21 mouse cellular contexts compared by ENCODE assay signal in the genomic region with DNA sequence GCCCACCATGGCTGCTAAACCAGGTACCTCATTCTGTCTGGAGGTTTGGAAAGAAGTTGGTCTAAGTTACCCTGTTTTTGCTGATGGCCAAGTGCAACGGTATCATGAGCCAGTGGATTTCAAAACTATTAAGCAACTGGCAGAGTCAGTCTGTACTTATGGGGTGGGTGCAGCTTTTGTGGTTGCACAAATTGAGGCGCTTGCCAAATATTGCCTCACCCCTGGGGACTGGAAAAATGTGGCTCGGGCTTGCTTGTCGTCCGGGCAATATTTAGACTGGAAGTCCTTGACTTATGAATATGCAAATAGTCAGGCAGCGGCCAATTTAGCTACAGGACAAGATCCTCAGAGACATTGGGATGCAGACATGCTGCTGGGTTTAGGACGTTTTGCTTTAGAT.
DNase-seq lines count a peak whose midpoint lies in the region; ATAC-seq and TF ChIP-seq lines count a peak whose summit lies in the region.
"Had no signal": no experiment of that assay in that cellular context is flagged by ENCODE, and none has a peak within 500 bp of the region (broad histone marks: within the 10 kb centered on the region; RNA-seq: fewer than 3 reads in every experiment).

No protein-coding gene starts in this region.

- no peak overlapping the region for H3K4me3 ChIP-seq in hindbrain, postnatal 0 days (ENCODE audit: low read length)
- H3K4me3 ChIP-seq in hindbrain, embryonic 10.5 days, result no peak overlapping the region
- no peak overlapping the region for H3K4me3 ChIP-seq in forebrain, embryonic 15.5 days
- H3K4me3 ChIP-seq: embryonic facial prominence, embryonic 10.5 days; forebrain, embryonic 10.5 days; gastrocnemius, adult 2 months; heart, embryonic 12.5 days; hindbrain, embryonic 12.5 days; liver, embryonic 13.5 days; midbrain, embryonic 15.5 days; neural tube, embryonic 15.5 days had no signal

- H3K9ac ChIP-seq in hindbrain, postnatal 0 days (replicated peaks; ENCODE audit: low read length), result no peak overlapping the region
- H3K9ac ChIP-seq in forebrain, embryonic 15.5 days (replicated peaks), result no peak overlapping the region
- H3K9ac ChIP-seq: heart, embryonic 12.5 days; hindbrain, embryonic 12.5 days; liver, embryonic 13.5 days; lung, embryonic 14.5 days; midbrain, embryonic 15.5 days; neural tube, embryonic 15.5 days had no signal

- WGBS in hindbrain, postnatal 0 days, result 71% methylated on average over 7 of the region's 7 CpGs
- 88% methylated on average over 7 of the region's 7 CpGs for WGBS in hindbrain, embryonic 10.5 days
- WGBS in forebrain, embryonic 15.5 days, result 83% methylated on average over 7 of the region's 7 CpGs

- no peaks in the 10 kb centered on the region for H3K9me3 ChIP-seq in hindbrain, postnatal 0 days (ENCODE audit: low read length)
- H3K9me3 ChIP-seq in hindbrain, embryonic 10.5 days, result peaks cover 10% of the 10 kb centered on the region; the same call in 1 of the 2 replicates
- H3K9me3 ChIP-seq in forebrain, embryonic 15.5 days, result no peaks in the 10 kb centered on the region
- H3K9me3 ChIP-seq: midbrain, embryonic 15.5 days; neural tube, embryonic 15.5 days had no signal

- peak; percentile 7 for DNase-seq in hindbrain, postnatal 0 days (ENCODE audit: low spot score)
- DNase-seq in hindbrain, embryonic 10.5 days (ENCODE audit: low spot score), result no peak
- DNase-seq in 3134 (ENCODE audit: extremely low read depth, insufficient read length, low spot score) (peak; percentile 41), NIH3T3 (ENCODE audit: low read depth) (peak; percentile 34)
- DNase-seq in fat pad, adult 2 months (ENCODE audit: extremely low read depth, low read depth, low spot score), result peak; percentile 73
- DNase-seq in testis, postnatal 14 days (ENCODE audit: low spot score), result no peak
- DNase-seq in kidney, postnatal 36 days, result no peak
- DNase-seq: cerebellum, adult 9-10 months; gastrocnemius, adult 2 months; heart, postnatal 10 days; kidney, adult 18-20 months; liver, embryonic 13.5 days; lung, embryonic 14.5 days; right cerebral cortex, adult 18-20 months had no signal

- H3K27me3 ChIP-seq in hindbrain, postnatal 0 days (ENCODE audit: insufficient read depth, low read length), result no peaks in the 10 kb centered on the region
- no peaks in the 10 kb centered on the region for H3K27me3 ChIP-seq in hindbrain, embryonic 10.5 days (ENCODE audit: insufficient read depth, poor library complexity, severe bottlenecking)
- H3K27me3 ChIP-seq in forebrain, embryonic 15.5 days, result no peaks in the 10 kb centered on the region
- H3K27me3 ChIP-seq: heart, embryonic 12.5 days; hindbrain, embryonic 12.5 days; liver, embryonic 13.5 days; midbrain, embryonic 15.5 days; neural tube, embryonic 15.5 days had no signal

- H3K27ac ChIP-seq in hindbrain, postnatal 0 days, result no peak overlapping the region
- H3K27ac ChIP-seq in hindbrain, embryonic 10.5 days, result no peak overlapping the region
- H3K27ac ChIP-seq in forebrain, embryonic 15.5 days (replicated peaks), result no peak overlapping the region
- H3K27ac ChIP-seq: embryonic facial prominence, embryonic 10.5 days; forebrain, embryonic 10.5 days; gastrocnemius, adult 2 months; hindbrain, embryonic 12.5 days; liver, embryonic 13.5 days; midbrain, embryonic 15.5 days; neural tube, embryonic 15.5 days had no signal

- H3K36me3 ChIP-seq in hindbrain, postnatal 0 days (ENCODE audit: insufficient read depth, low read length), result no peaks in the 10 kb centered on the region
- H3K36me3 ChIP-seq in hindbrain, embryonic 10.5 days, result no peaks in the 10 kb centered on the region
- no peaks in the 10 kb centered on the region for H3K36me3 ChIP-seq in forebrain, embryonic 15.5 days
- H3K36me3 ChIP-seq: embryonic facial prominence, embryonic 10.5 days; forebrain, embryonic 10.5 days; heart, embryonic 12.5 days; hindbrain, embryonic 12.5 days; liver, embryonic 13.5 days; midbrain, embryonic 15.5 days; neural tube, embryonic 15.5 days had no signal

- H3K4me1 ChIP-seq in hindbrain, postnatal 0 days (ENCODE audit: insufficient read depth, low read length), result no peaks in the 10 kb centered on the region
- no peaks in the 10 kb centered on the region for H3K4me1 ChIP-seq in hindbrain, embryonic 10.5 days (replicated peaks)
- H3K4me1 ChIP-seq in forebrain, embryonic 15.5 days, result no peaks in the 10 kb centered on the region
- H3K4me1 ChIP-seq: embryonic facial prominence, embryonic 10.5 days; forebrain, embryonic 10.5 days; heart, embryonic 12.5 days; hindbrain, embryonic 12.5 days; liver, embryonic 13.5 days; midbrain, embryonic 15.5 days; neural tube, embryonic 15.5 days had no signal

- no peak for TF ChIP-seq CTCF in hindbrain, postnatal 0 days (IDR thresholded peaks at IDR 0.05; ENCODE audit: low read depth)

- no peak for ATAC-seq in hindbrain, postnatal 0 days
- no peak for ATAC-seq in forebrain, embryonic 15.5 days (replicated peaks)
- ATAC-seq: midbrain, embryonic 15.5 days had no signal

- H3K4me2 ChIP-seq in hindbrain, postnatal 0 days (ENCODE audit: low read depth, low read length), result no peak overlapping the region
- H3K4me2 ChIP-seq in forebrain, embryonic 15.5 days (replicated peaks), result no peak overlapping the region
- H3K4me2 ChIP-seq: heart, embryonic 12.5 days; hindbrain, embryonic 12.5 days; liver, embryonic 13.5 days; lung, embryonic 14.5 days; midbrain, embryonic 15.5 days; neural tube, embryonic 15.5 days had no signal

Comparison
In these comparisons a context has a peak if more than half of its experiments do, and no peak if none do; other contexts are left out.
1. DNase-seq: peak in hindbrain, postnatal 0 days (single experiment), 3134 (single experiment), NIH3T3 (single experiment) and fat pad, adult 2 months (single experiment); none in hindbrain, embryonic 10.5 days (single experiment), testis, postnatal 14 days (single experiment) and kidney, postnatal 36 days (0 of 2).